Mouse (Mus musculus) G1E (cell line): Measurements from ENCODE around the gene Sh3bgrl.

Source experiments
- CTCF ChIP-seq: IDR thresholded peaks from 2 replicates; pipeline ENCODE4 v1.5.1; 2012; ENCODE audit warnings: low read depth, low read length, inconsistent platforms, mixed read lengths
- GATA1 ChIP-seq: IDR thresholded peaks from 2 replicates; pipeline ENCODE4 v1.6.1; 2012; ENCODE audit warnings: borderline replicate concordance, low read length, inconsistent platforms, mixed read lengths
- GATA2 ChIP-seq: IDR thresholded peaks from 2 replicates; pipeline ENCODE4 v1.6.1; 2012; ENCODE audit warnings: low read depth, low read length, inconsistent platforms, borderline replicate concordance
- POLR2AphosphoS5 ChIP-seq: IDR thresholded peaks from 2 replicates; pipeline ENCODE4 v1.6.1; 2012; ENCODE audit warnings: low read depth, low read length, inconsistent platforms; ENCODE audit not compliant: insufficient replicate concordance
- TAL1 ChIP-seq: conservative IDR thresholded peaks from 2 replicates; pipeline ENCODE4 v1.6.1; 2012; ENCODE audit warnings: low read depth, low read length, inconsistent platforms, mixed read lengths

GRCm38 (mm10) chrX:109098511-109098910 is 3.3 kb downstream of the Sh3bgrl start:
- TF ChIP-seq CTCF (no peak), GATA1 (no peak), GATA2 (no peak), POLR2AphosphoS5 (no peak), TAL1 (no peak)
